Mouse (Mus musculus) megakaryocyte, embryonic 14.5 days (primary cell): ENCODE results near the gene Gm21983.

Source experiments
- FLI1 ChIP-seq: IDR thresholded peaks from 2 replicates; pipeline ENCODE4 v1.6.1; 2012; ENCODE audit warnings: low read length, inconsistent platforms, mixed read lengths
- GATA1 ChIP-seq: IDR thresholded peaks from 3 replicates; pipeline ENCODE4 v1.6.1; 2012; ENCODE audit warnings: mixed read lengths, low read length, inconsistent platforms, borderline replicate concordance

- no peak for TF ChIP-seq GATA1
- no peak for TF ChIP-seq FLI1
Measured at GRCm38 (mm10) chr7:27174896-27175295, 6.0 kb downstream of the Gm21983 start.
